Mouse (Mus musculus) CD4-positive, CD25-positive, alpha-beta regulatory T cell, adult 4 months (primary cell): Measurements from ENCODE around the gene Pin1. TPM values are rescaled to one million over a fixed set of nuclear protein-coding genes. Genes with fewer than 3 reads are reported as not detected.
"Not testable (repeated sequence)": the region's sequence is repeated elsewhere in the genome, so short reads cannot be mapped to it uniquely, and the experiment has no call there.

Experiments
- ATAC-seq: one replicate; pipeline ENCODE4 v1.8.0; 2017
- polyA plus RNA-seq, 2 experiments: library from polyadenylated mRNA; unstranded; fragments of 100-300 nt; shearing (Covaris generic); gene quantifications; one replicate each; pipeline ENCODE4 v1.2.1; 2017

Pin1 gene
- 10 to 100 TPM; 19.7 to 22.9 TPM for polyA plus RNA-seq

DNA sequence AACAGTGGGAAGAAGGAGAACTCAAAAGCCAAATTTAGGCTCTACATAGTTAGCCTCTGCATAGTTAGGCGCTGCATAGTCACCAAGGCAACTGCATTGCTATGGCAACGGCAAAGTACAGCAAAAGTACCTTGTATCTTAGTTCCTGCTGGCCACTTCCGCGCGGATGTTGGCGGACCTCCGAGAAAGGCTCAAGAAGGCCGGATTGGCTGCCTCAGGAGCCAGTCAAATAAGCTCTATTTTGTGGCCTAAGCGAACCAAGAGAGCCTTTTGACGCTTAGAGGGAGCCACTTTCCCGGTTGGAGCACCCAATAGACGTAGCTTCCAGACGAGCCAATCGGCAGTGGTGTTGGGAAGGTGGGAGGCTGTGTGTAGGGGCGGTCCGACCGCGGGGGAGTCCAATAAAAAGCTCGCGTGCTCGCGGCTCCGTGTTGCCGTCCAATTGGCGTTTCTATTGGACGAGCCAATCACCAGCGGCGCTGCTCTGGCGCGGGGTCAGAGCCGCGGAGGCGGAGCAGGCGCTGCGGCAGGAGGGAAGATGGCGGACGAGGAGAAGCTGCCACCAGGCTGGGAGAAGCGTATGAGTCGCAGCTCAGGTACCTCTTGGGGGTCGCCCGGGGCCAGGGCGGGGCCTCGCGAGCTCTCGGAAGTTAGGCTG, at the start of gene Pin1:
TSS of gene Pin1 (plus strand) at position 494 of the 658 bp plus-strand sequence.
- peak; percentile 94 for ATAC-seq

DNA sequence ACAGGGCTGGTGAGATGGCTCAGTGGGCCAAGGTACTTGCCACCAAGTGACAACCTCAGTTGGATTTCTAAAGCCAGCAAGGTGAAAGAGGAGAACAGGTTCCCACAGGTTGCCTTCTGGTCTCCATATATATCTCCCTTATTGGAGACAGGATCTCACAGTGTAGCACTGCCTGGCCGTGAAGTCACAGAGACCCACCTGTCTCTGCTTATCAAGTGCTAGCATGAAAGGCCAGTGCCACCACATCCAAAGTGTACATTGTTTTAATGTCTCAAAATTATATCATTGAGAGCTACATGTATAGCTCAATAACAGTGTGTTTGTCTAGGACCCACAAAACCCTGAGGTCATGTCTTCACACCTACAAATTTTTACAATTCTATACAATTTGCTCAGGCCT, 45.6 kb upstream of the Pin1 start:
- ATAC-seq, result no peak

DNA sequence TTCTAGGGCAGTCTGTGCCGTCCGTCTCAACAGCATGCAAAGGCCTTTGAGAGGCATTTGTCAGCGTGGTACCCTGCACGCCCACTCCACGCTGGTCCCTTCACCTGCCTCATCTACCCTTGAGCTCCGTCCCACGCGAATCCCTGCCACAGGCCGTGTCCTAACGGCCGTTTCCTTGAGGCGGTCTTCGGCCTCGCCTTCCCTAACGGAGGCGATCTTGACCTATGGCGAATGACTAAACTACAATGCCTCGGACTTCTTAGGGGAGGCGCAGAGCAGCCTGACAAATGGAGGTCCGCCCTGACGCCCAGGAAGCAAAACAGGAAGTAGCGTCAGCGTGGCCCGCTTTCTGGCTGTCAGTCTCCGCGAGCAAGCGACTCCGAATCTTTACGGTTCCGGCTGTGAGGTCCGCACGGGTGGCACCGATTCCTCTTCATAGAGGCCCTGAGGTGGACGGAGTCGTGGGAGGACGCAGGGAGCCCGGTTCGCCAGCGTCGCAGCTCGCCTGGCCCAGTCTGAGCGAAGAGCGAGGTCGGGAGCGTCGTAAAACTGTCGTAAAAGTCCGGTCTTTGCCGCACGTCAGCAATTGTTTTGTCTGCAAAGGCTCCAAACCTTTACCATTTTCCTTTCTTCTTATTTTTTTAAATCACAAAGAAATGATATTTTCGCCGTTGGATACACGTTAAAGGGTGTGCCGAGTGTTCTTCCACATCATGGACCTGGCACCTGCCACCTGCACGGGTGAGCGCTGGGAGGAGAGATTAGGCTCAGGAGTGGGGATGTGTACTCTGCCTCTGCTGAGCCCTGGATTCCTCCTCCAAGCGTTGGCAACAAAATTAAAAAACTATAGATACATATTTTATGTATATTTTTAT, 44.6 kb upstream of the Pin1 start:
- peak; percentile 96 for ATAC-seq

DNA sequence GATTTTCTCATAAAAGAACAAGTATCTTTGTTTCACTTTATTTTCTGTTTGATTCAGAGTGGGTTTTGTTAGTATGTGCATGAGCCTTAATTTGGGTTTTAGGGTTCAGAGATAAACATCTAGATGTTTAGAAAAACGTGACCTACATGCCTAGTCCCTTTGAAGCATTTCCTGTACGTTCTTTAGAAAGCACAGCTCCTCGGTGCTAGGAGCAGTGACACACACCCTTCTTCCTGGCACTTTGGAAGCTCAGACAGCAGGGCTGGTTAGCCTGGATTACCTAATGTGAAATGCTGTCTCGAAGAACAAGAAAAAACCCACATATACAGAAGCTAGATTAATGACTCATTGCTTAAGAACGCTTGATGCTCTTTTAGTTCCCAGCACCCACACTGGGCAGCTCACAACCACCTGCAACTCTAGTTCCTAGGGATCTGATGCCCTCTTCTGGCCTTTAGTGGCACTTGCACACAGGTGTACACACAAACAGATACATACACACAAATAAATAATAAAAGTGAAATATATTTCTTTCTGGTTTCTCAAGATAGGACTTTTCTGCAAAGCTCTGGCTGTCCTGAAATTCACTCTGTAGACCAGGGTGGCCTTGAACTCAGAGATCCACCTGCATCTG, 41.9 kb upstream of the Pin1 start:
- no peak for ATAC-seq

DNA sequence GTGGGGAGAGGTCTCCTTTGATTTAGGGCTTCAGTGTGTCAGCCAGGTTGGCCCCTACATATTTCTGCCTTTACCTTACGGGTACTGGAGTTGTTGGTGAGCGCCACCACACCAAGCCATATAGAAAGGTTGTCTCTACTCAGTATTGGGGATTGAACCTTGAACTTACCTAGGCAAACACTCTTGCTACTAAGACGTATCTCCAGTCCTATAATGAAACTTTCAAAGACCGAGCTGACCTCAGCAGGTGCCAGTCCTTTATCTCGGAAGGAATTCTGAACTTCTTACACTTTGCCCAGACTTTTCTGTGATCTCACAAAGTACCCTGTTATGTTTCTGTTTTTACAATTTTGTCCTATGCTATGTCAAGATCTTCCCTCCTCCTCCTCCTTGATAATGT, 39.9 kb upstream of the Pin1 start:
- ATAC-seq, result no peak

DNA sequence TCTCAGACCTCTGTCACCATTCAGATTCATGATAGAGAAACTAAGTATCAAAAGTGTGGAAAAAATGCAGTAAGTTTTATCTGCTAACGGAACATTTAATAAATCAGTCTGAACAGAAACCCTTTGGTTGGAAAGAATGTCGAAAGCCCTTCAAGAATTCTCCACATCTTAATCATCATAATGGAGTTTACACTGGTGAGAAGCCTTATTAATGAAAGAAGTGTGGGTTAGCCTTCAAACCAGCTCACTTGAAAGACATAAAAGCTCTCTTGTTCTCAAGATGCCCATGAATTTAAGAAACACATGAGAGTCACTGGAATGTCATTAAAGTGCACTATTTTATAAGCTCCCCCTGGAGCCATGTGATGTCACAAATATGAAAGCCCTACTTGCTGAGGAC, 35.2 kb upstream of the Pin1 start:
- ATAC-seq, result no peak

GRCm38 (mm10) chr9:20631332-20631731, 20.6 kb upstream of the Pin1 start:
- no peak for ATAC-seq

DNA sequence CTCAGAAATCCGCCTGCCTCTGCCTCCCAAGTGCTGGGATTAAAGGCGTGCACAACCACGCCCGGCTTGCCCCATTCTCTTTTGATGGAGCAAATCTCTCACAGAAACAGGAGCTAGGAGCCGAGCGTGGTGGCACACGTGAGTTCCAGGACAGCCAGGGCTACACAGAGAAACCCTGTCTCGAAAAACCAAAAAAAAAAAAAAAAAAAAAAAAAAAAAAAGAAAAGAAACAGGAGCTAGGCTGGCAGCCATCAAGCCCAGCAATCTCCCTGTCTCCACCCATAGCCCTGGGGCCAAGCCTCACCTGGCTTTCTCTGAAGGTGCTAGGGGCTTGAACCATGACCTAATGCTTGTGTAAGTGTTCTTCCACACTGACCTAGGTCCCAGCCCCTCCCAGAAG, 16.2 kb upstream of the Pin1 start:
- ATAC-seq, result not testable (repeated sequence)

- peak; percentile 65 for ATAC-seq
Measured at GRCm38 (mm10) chr9:20636256-20636655, 15.6 kb upstream of the Pin1 start.

GRCm38 (mm10) chr9:20636790-20637189, 15.1 kb upstream of the Pin1 start:
- ATAC-seq, result peak; percentile 8

DNA sequence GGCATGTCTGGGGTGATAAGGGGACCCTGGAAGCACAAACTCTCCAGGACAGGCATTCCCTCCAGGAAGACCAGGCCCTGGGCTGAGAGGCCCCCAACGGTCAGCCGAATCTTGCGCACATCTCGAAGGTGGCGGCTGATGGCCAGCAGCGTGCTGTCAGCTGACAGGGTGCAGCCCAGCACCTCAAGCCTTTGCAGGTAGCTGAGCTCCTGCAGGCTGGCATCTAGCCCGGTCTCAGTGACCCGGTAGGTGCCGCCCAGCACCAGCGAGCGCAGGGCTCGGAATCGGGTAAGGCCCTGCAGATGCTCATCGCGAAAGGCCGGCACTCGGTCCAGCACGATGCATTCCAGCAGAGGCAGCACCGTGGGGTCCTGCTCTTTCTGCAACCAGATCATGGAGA, 13.3 kb upstream of the Pin1 start:
- ATAC-seq, result no peak

DNA sequence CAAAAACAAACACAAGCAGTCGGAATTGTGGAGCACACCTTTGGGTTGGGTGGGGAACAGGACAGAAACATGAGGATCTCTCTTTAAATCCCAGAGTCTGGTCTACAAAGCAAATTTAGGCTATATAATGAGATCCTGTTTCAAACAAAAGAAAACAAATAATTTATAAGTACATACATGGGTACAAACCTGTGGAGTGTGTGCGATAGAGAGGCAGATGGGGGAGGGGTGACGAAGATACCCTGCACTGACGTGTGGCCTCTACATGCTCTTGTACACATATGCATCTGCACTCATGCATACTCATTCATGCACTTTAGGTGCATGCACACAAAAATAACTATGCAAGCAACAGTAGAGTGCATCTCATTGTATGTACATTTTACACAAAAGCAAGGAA, 12.4 kb upstream of the Pin1 start:
- no peak for ATAC-seq

DNA sequence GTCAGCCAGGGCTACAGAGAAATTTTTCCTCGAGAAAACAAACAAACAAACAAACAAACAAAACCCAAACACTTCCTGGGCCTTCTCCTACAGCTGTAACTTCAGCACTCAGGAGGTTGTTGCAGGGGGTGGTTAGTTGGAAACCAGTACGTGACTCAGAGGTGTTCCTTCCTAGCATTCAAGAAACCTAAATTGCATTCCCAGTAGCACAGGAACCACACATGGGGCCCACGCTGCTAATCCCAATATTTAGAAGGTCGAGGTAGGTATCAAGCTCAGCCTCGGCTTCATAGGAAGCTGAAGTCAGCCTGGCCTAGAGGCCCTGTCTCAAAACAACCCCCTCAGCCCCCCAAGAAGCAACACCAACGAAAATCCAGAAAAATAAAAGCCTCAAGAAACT, 10.4 kb upstream of the Pin1 start:
- no peak for ATAC-seq

- no peak for ATAC-seq
Measured at GRCm38 (mm10) chr9:20642101-20642895, 9.6 kb upstream of the Pin1 start, which contains the start of gene Ubl5. Ubl5 (plus strand) TSS chr9:20642878.

DNA sequence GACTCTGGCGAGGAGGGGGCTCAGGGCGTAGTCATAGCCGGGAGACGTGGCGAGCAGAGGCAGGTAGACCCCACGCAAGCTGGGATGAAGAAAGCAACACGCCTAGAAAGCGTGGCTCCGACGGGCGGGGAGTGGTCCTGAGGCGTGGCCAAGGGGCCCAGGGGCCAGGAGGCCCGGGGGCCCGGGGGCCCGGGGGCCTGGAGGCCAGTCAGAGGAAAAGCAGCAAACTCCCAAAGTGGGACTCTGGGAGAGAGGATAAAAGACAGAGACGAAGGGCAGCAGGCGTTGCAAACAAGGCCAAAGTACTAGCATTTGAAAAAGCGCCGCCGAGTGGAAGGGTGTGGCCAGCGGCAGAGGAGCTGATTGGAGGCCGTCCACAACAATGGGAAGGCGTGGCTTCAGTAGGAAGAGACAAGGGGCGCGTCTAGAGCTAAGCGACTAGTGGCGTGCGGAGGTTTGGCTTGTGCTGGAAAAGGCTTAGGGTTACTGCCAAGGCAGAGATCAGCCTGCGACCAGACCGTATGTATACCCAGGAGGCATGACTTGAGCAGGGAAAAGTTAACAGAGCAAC, 8.9 kb upstream of the Pin1 start:
- ATAC-seq, result peak; percentile 83

GRCm38 (mm10) chr9:20643781-20644180, 8.1 kb upstream of the Pin1 start:
- peak; percentile 14 for ATAC-seq

- ATAC-seq, result peak; percentile 74
Measured at GRCm38 (mm10) chr9:20644360-20645081, 7.4 kb upstream of the Pin1 start, which contains the start of gene Fbxl12. Fbxl12 (minus strand) TSS chr9:20644767.

- ATAC-seq, result peak; percentile 34
Measured at GRCm38 (mm10) chr9:20645121-20645520, 6.8 kb upstream of the Pin1 start.

DNA sequence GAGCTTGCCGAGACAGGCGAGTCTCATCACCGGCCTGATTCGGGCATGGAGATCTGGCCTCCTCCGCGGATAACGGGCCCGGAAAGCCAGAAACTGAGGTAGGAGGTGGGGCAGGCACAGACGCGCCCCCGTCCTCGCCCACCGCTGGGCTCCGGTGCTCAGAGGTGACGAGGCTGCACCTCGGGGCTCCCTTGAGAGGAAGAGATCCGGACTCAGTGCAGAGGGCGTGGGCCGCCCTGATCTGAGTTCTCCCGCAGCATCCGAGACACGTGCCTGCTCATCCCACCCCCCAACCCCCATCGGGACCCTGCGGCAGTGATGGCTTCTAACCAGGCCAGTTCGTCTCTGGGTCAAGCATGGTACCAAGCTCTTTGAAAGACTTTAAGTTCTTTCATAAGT, 364 bp downstream of the Pin1 start:
- no peak for ATAC-seq

GRCm38 (mm10) chr9:20653859-20654258, 2.0 kb downstream of the Pin1 start:
- ATAC-seq, result no peak

GRCm38 (mm10) chr9:20657546-20657945, 5.7 kb downstream of the Pin1 start:
- ATAC-seq, result no peak
